Mouse (Mus musculus) right cerebral cortex, adult 2 months (tissue): ENCODE measurements around the gene Rps6kl1.
"Not testable (repeated sequence)": the region's sequence is repeated elsewhere in the genome, so short reads cannot be mapped to it uniquely, and the experiment has no call there.

Source experiments
- DNase-seq, 2 experiments: peaks; one replicate each; pipeline ENCODE4 v3.0.0; 2021 to 2022; ENCODE audit warnings: low spot score in 2 of 2

Rps6kl1 gene

GRCm38 (mm10) chr12:85175926-85176845 is 25.1 kb upstream of the Rps6kl1 start:
- peak in 1 of 2 experiments; percentile 14 for DNase-seq

GRCm38 (mm10) chr12:85175087-85175675 is 24.1 kb upstream of the Rps6kl1 start:
- no peak for DNase-seq

GRCm38 (mm10) chr12:85174016-85174415 is 23.0 kb upstream of the Rps6kl1 start:
- DNase-seq = no peak

GRCm38 (mm10) chr12:85170948-85171307 is 19.9 kb upstream of the Rps6kl1 start:
- no peak for DNase-seq

GRCm38 (mm10) chr12:85170284-85170947 is 19.4 kb upstream of the Rps6kl1 start:
- DNase-seq = no peak

GRCm38 (mm10) chr12:85169877-85170276 is 18.8 kb upstream of the Rps6kl1 start:
- DNase-seq = no peak

- DNase-seq = peak; percentile 83 to 89
These were observed 18.2 kb upstream of the Rps6kl1 start for GRCm38 (mm10) chr12:85169117-85169858.

- no peak for DNase-seq
These were observed 15.6 kb upstream of the Rps6kl1 start for GRCm38 (mm10) chr12:85166631-85167030.

- DNase-seq = no peak
These were observed 13.9 kb upstream of the Rps6kl1 start for GRCm38 (mm10) chr12:85164996-85165395.

GRCm38 (mm10) chr12:85159592-85159991 is 8.5 kb upstream of the Rps6kl1 start:
- no peak for DNase-seq

- no peak for DNase-seq
These were observed 7.7 kb upstream of the Rps6kl1 start for GRCm38 (mm10) chr12:85158801-85159200.

- DNase-seq = no peak
These were observed 6.9 kb upstream of the Rps6kl1 start for GRCm38 (mm10) chr12:85157797-85158460.

- no peak for DNase-seq
These were observed 5.3 kb upstream of the Rps6kl1 start for GRCm38 (mm10) chr12:85156324-85156723.

- no peak for DNase-seq
These were observed 1.9 kb upstream of the Rps6kl1 start for GRCm38 (mm10) chr12:85153011-85153410.

GRCm38 (mm10) chr12:85150321-85151001 is 603 bp downstream of the Rps6kl1 start:
- no peak for DNase-seq

GRCm38 (mm10) chr12:85146881-85147280 is 4.2 kb downstream of the Rps6kl1 start:
- no peak for DNase-seq

GRCm38 (mm10) chr12:85146355-85146754 is 4.7 kb downstream of the Rps6kl1 start:
- no peak for DNase-seq

GRCm38 (mm10) chr12:85145630-85146029 is 5.4 kb downstream of the Rps6kl1 start:
- no peak for DNase-seq

- no peak for DNase-seq
These were observed 6.2 kb downstream of the Rps6kl1 start for GRCm38 (mm10) chr12:85144821-85145220.

GRCm38 (mm10) chr12:85144276-85144675 is 6.8 kb downstream of the Rps6kl1 start:
- not testable (repeated sequence) for DNase-seq

- DNase-seq = peak; percentile 87 to 91
These were observed 8.3 kb downstream of the Rps6kl1 start for GRCm38 (mm10) chr12:85142803-85143202.
